Mouse (Mus musculus) cerebellum, adult 2 months (tissue): ENCODE measurements at regions not wholly inside any gene's neighbourhood (a gene's known extent, or its start where the extent isn't known, plus 50 kb on each side); places are given as distances from the start of the nearest gene placed in this dataset.

Source experiments
- DNase-seq, 2 experiments: peaks; one replicate each; pipeline ENCODE4 v3.0.0; 2021
- H3K27ac ChIP-seq: fragments of 200-500 bp; 2 replicates; pipeline ENCODE4 v1.5.1; 2012; ENCODE audit warnings: low read length, control low read depth, inconsistent platforms; ENCODE audit not compliant: insufficient read depth
- H3K27me3 ChIP-seq: fragments of 200-500 bp; 2 replicates; pipeline ENCODE4 v1.6.1; 2012; ENCODE audit warnings: inconsistent platforms, mild to moderate bottlenecking, low read length, moderate library complexity; ENCODE audit not compliant: control insufficient read depth, insufficient read depth
- H3K4me1 ChIP-seq: fragments of 200-500 bp; 2 replicates; pipeline ENCODE4 v1.6.1; 2011; ENCODE audit warnings: low read length; ENCODE audit not compliant: control insufficient read depth, insufficient read depth
- H3K4me3 ChIP-seq: fragments of 200-500 bp; replicated peaks from 2 replicates; pipeline ENCODE3; 2011; ENCODE audit warnings: mild to moderate bottlenecking, low read depth, low read length, control low read depth; ENCODE audit not compliant: insufficient read depth
- CTCF ChIP-seq: fragments of 200-500 bp; IDR thresholded peaks from 2 replicates; pipeline ENCODE4 v1.5.1; 2011; ENCODE audit warnings: low read depth, mild to moderate bottlenecking, control low read depth, low read length, moderate library complexity, borderline replicate concordance; ENCODE audit not compliant: insufficient read depth
- POLR2A ChIP-seq: fragments of 200-500 bp; IDR thresholded peaks from 2 replicates; pipeline ENCODE4 v1.6.1; 2011; ENCODE audit warnings: low read length, control low read depth, borderline replicate concordance; ENCODE audit not compliant: insufficient read depth
- WGBS: fragments of 180-500 bp; shearing (Covaris S2); methylation state at CpG from one replicate; pipeline ENCODE4 v1.1.7; 2018; 5-methylcytosine and 5-hydroxymethylcytosine counted together

DNA sequence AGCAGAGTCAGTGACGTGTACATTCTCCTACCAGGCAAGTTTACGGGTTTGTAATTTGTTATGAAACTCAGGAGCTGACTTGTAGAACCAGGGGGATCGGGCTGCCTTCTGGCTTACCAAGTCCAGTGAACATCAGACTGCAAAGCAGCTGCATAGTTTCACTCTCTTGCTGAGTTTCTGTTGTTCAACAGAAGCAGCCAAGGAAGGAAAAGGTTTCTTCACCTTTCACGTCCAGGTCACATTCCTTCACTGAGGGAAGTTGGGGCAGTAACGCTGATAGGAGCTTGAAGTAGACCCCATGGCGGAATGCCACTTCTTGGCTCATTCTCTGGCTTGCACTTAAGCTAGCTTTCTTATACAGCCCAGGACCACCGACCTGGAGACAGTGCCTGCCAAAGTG lies 77.3 kb upstream of the Spred1 start:
- WGBS = 74% methylated on average over 7 of the region's 7 CpGs
- Histone ChIP-seq H3K27me3 (no peaks in the 10 kb centered on the region), H3K27ac (no peak overlapping the region), H3K4me3 (no peak overlapping the region), H3K4me1 (no peaks in the 10 kb centered on the region)
- no peak for DNase-seq
- TF ChIP-seq POLR2A (no peak), CTCF (no peak)

- TF ChIP-seq POLR2A (no peak), CTCF (no peak)
- Histone ChIP-seq H3K4me1 (no peaks in the 10 kb centered on the region), H3K27me3 (no peaks in the 10 kb centered on the region), H3K27ac (no peak overlapping the region), H3K4me3 (no peak overlapping the region)
- DNase-seq = no peak
- 74% methylated on average over 5 of the region's 5 CpGs for WGBS
Observed at GRCm38 (mm10) chr2:117048290-117048730, 72.9 kb upstream of the Spred1 start.

DNA sequence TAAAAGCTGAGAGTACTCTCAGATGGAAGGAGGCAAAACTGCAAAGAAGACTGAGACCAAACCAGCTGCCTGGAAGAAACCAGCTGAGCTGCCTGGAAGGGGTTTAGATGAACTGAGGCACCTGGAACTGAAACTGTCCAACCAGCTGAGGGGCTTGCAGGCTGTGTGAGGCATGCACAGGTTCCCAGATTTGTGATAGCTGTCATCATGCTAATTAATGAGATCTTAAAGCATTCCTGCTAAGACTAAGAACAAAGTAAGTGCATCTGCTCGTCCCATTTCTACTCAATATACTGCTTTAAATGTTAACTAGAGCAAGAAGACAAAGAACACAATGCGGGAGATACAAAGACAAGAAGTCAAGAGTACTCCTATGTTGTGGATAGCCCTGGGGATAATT lies 71.1 kb upstream of the Spred1 start:
- no peaks in the 10 kb centered on the region for H3K27me3 ChIP-seq
- no peak overlapping the region for H3K27ac ChIP-seq
- no peaks in the 10 kb centered on the region for H3K4me1 ChIP-seq
- no peak for DNase-seq
- no peak overlapping the region for H3K4me3 ChIP-seq
- whole genome bisulfite sequencing = 65% methylated on average over 2 of the region's 2 CpGs
- TF ChIP-seq CTCF (no peak), POLR2A (no peak)

GRCm38 (mm10) chr2:117064126-117064525 lies 57.0 kb upstream of the Spred1 start:
- 29% methylated on average over 2 of the region's 2 CpGs for WGBS
- Histone ChIP-seq H3K27me3 (no peaks in the 10 kb centered on the region), H3K27ac (no peak overlapping the region), H3K4me1 (no peaks in the 10 kb centered on the region), H3K4me3 (no peak overlapping the region)
- no peak for DNase-seq
- no peak for TF ChIP-seq POLR2A

DNA sequence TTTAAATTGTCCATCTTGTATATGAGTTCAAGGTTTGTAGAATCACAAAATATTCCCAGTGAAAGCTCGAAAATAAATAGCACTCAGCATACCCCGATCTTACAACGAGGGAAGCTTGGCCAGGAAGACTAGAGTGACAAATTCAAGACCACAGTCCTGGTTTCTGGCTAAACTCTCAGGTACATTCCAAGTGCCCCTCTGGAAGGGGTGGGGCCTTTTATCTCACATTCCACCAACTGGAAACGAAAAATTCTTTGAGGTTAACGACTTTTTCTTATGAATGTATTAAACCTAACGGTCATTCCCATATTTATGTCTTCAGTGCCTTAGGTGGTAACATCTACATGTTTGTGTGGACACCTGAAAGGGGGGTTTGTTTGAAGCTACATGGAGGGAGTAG lies 50.8 kb upstream of the Spred1 start:
- WGBS = 80% methylated on average over 6 of the region's 6 CpGs
- no peak overlapping the region for H3K4me3 ChIP-seq
- TF ChIP-seq CTCF (no peak), POLR2A (no peak)
- H3K27me3 ChIP-seq = no peaks in the 10 kb centered on the region; the same call in 1 of the 2 replicates
- DNase-seq = no peak
- no peaks in the 10 kb centered on the region for H3K4me1 ChIP-seq
- no peak overlapping the region for H3K27ac ChIP-seq

GRCm38 (mm10) chr2:117071098-117071497 lies 50.1 kb upstream of the Spred1 start:
- no peak for DNase-seq
- H3K4me1 ChIP-seq = no peaks in the 10 kb centered on the region
- no peaks in the 10 kb centered on the region; the same call in 1 of the 2 replicates for H3K27me3 ChIP-seq
- H3K4me3 ChIP-seq = no peak overlapping the region
- TF ChIP-seq CTCF = no peak
- no peak for TF ChIP-seq POLR2A
- no peak overlapping the region for H3K27ac ChIP-seq
